In the genomic region with DNA sequence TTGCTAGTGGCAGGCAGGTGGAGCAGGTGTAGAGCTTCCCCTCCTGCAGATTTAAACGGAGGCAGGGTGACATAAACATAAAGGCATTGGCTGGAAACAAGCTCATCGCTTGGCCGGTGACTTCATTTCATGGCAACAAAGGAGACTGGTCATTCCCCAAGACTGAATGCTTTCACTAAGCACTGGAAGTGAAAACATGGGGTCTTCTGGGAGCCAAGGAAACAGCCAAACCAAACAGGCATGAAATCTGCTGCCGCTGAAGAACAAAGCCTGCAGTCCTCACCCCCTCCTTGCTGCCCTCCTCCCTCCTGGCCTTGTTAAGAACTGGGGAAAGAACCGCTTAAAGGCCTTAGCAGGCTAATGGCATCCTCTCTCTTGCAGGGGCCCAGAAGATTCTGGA, we compare ENCODE assay signal across 17 mouse cellular contexts. TPM values are rescaled to one million over a fixed set of nuclear protein-coding genes. Genes with fewer than 3 reads are reported as not detected.
DNase-seq lines count a peak whose midpoint lies in the region; ATAC-seq and TF ChIP-seq lines count a peak whose summit lies in the region.
"Had no signal": no experiment of that assay in that cellular context is flagged by ENCODE, and none has a peak within 500 bp of the region (broad histone marks: within the 10 kb centered on the region; RNA-seq: fewer than 3 reads in every experiment).

No protein-coding gene starts in this region.

- peak; percentile 89 for DNase-seq in brain, embryonic 14.5 days (ENCODE audit: low read depth)
- peak; percentile 61 for DNase-seq in hindbrain, embryonic 14.5 days (ENCODE audit: low spot score)
- DNase-seq in heart, adult 9 months (ENCODE audit: low spot score in 2 of 2) = no peak
- no peak for DNase-seq in adrenal gland, postnatal 36 days
- DNase-seq: adrenal gland, postnatal 25 days; B cell, adult 2 months had no signal

- TF ChIP-seq POLR2A in brain, embryonic 14.5 days (IDR thresholded peaks at IDR 0.05; ENCODE audit: borderline replicate concordance, extremely low read depth, insufficient read depth, insufficient read length, poor library complexity, severe bottlenecking) = no peak

- no peaks in the 10 kb centered on the region for H3K36me3 ChIP-seq in forebrain, embryonic 12.5 days (replicated peaks)
- H3K36me3 ChIP-seq in hindbrain, embryonic 14.5 days (replicated peaks; ENCODE audit: control insufficient read depth, insufficient read depth) = no peaks in the 10 kb centered on the region
- H3K36me3 ChIP-seq in midbrain, embryonic 15.5 days (replicated peaks) = no peaks in the 10 kb centered on the region
- no peaks in the 10 kb centered on the region for H3K36me3 ChIP-seq in intestine, embryonic 15.5 days

- H3K4me1 ChIP-seq in forebrain, embryonic 12.5 days = peaks cover 19% of the 10 kb centered on the region
- peaks cover 12% of the 10 kb centered on the region for H3K4me1 ChIP-seq in hindbrain, embryonic 14.5 days (replicated peaks; ENCODE audit: control insufficient read depth, insufficient read depth, low read length)
- peaks cover 10% of the 10 kb centered on the region; the same call in 1 of the 2 replicates for H3K4me1 ChIP-seq in midbrain, embryonic 15.5 days
- H3K4me1 ChIP-seq in intestine, embryonic 15.5 days (replicated peaks) = no peaks in the 10 kb centered on the region

- no peak overlapping the region for H3K27ac ChIP-seq in forebrain, embryonic 12.5 days
- H3K27ac ChIP-seq in hindbrain, embryonic 14.5 days = no peak overlapping the region
- H3K27ac ChIP-seq in midbrain, embryonic 15.5 days = no peak overlapping the region
- no peak overlapping the region for H3K27ac ChIP-seq in intestine, embryonic 15.5 days

- no peak overlapping the region for H3K4me2 ChIP-seq in forebrain, embryonic 12.5 days
- no peak overlapping the region for H3K4me2 ChIP-seq in hindbrain, embryonic 14.5 days (replicated peaks)
- H3K4me2 ChIP-seq in midbrain, embryonic 15.5 days = no peak overlapping the region
- H3K4me2 ChIP-seq in intestine, embryonic 15.5 days (replicated peaks) = no peak overlapping the region
- H3K4me2 ChIP-seq: heart, embryonic 11.5 days; liver, embryonic 11.5 days had no signal

- ATAC-seq in forebrain, embryonic 12.5 days (ENCODE audit: low FRiP score) = peak; percentile 39; the same call in 1 of the 2 replicates
- peak; percentile 70 for ATAC-seq in hindbrain, embryonic 14.5 days (ENCODE audit: low FRiP score)
- peak; percentile 65 for ATAC-seq in midbrain, embryonic 15.5 days (replicated peaks)
- no peak for ATAC-seq in granulocyte monocyte progenitor cell, adult 5-6 weeks (replicated peaks; ENCODE audit: poor library complexity, severe bottlenecking)
- ATAC-seq in intestine, embryonic 15.5 days = no peak

- TF ChIP-seq CTCF in brain, embryonic 14.5 days (IDR thresholded peaks at IDR 0.05; ENCODE audit: borderline replicate concordance, extremely low read depth, insufficient read depth, insufficient read length) = no peak

- no peak overlapping the region for H3K4me3 ChIP-seq in forebrain, embryonic 12.5 days (replicated peaks)
- H3K4me3 ChIP-seq in hindbrain, embryonic 14.5 days (replicated peaks; ENCODE audit: low read length) = no peak overlapping the region
- no peak overlapping the region for H3K4me3 ChIP-seq in midbrain, embryonic 15.5 days
- H3K4me3 ChIP-seq in intestine, embryonic 15.5 days (replicated peaks) = no peak overlapping the region
- H3K4me3 ChIP-seq: erythroblast, embryonic 14.5 days; megakaryocyte, embryonic 14.5 days had no signal

- no peak overlapping the region for H3K9ac ChIP-seq in forebrain, embryonic 12.5 days
- no peak overlapping the region for H3K9ac ChIP-seq in hindbrain, embryonic 14.5 days
- H3K9ac ChIP-seq in midbrain, embryonic 15.5 days = no peak overlapping the region
- no peak overlapping the region for H3K9ac ChIP-seq in intestine, embryonic 15.5 days

- no peaks in the 10 kb centered on the region for H3K9me3 ChIP-seq in forebrain, embryonic 12.5 days
- H3K9me3 ChIP-seq in hindbrain, embryonic 14.5 days (ENCODE audit: control insufficient read depth, low read length) = no peaks in the 10 kb centered on the region
- no peaks in the 10 kb centered on the region for H3K9me3 ChIP-seq in midbrain, embryonic 15.5 days
- no peaks in the 10 kb centered on the region for H3K9me3 ChIP-seq in intestine, embryonic 15.5 days
- H3K9me3 ChIP-seq: megakaryocyte, embryonic 14.5 days had no signal

- 10% methylated on average over 5 of the region's 5 CpGs for WGBS in forebrain, embryonic 12.5 days
- 6% methylated on average over 5 of the region's 5 CpGs for WGBS in hindbrain, embryonic 14.5 days
- 11% methylated on average over 5 of the region's 5 CpGs for WGBS in midbrain, embryonic 15.5 days
- WGBS in intestine, embryonic 15.5 days = 60% methylated on average over 5 of the region's 5 CpGs

- peaks cover 9% of the 10 kb centered on the region for H3K27me3 ChIP-seq in forebrain, embryonic 12.5 days
- no peaks in the 10 kb centered on the region; the same call in 1 of the 2 replicates for H3K27me3 ChIP-seq in hindbrain, embryonic 14.5 days (ENCODE audit: control insufficient read depth, insufficient read depth, low read length)
- H3K27me3 ChIP-seq in midbrain, embryonic 15.5 days (replicated peaks) = no peaks in the 10 kb centered on the region
- H3K27me3 ChIP-seq in intestine, embryonic 15.5 days (replicated peaks) = no peaks in the 10 kb centered on the region

RNA-seq across cellular contexts. Expression of gene Cdhr3, which starts 6.5 kb away (rescaled TPM):
- 0.29 and 0.36 TPM in 2 replicates for polyA plus RNA-seq in brain, embryonic 14.5 days (2012; rRNA removed)
- 0.13 and 0.18 TPM in 2 replicates for polyA plus RNA-seq in forebrain, embryonic 12.5 days (2016; fragmentation: Nextera tagmentation; extraction: Ambion mirVana)
- 0.32 and 0.61 TPM in 2 replicates for polyA plus RNA-seq in hindbrain, embryonic 14.5 days (2014; fragmentation: Nextera tagmentation; extraction: Ambion mirVana)
- 0.19 and 0.32 TPM in 2 replicates for polyA plus RNA-seq in midbrain, embryonic 15.5 days (2015; fragmentation: Nextera tagmentation; extraction: Ambion mirVana)
- total RNA-seq in granulocyte monocyte progenitor cell, adult 5-6 weeks (2014; fragmentation: Nextera tagmentation) = not detected in 2 replicates
- total RNA-seq in granulocyte monocyte progenitor cell, adult 5-6 weeks (2017) = not detected in 2 replicates
- not detected in 2 replicates for polyA plus RNA-seq in intestine, embryonic 15.5 days (2015; fragmentation: Nextera tagmentation; extraction: Ambion mirVana)
- total RNA-seq in adrenal gland, postnatal 36 days (2021) = under 1 TPM in 1 of 2 experiments, not detected in 1; 0.10 TPM
- total RNA-seq: adrenal gland, postnatal 25 days; common myeloid progenitor, adult 5-6 weeks; hematopoietic stem cell, adult 5-6 weeks had no signal
- polyA plus RNA-seq: erythroblast, embryonic 14.5 days; heart, embryonic 11.5 days; kidney, embryonic 14.5 days; liver, embryonic 11.5 days had no signal

Comparison
In these comparisons a context has a peak if more than half of its experiments do, and no peak if none do; other contexts are left out.
1. DNase-seq: peak in brain, embryonic 14.5 days (single experiment) and hindbrain, embryonic 14.5 days (single experiment); none in heart, adult 9 months (0 of 2) and adrenal gland, postnatal 36 days (0 of 2).
2. ATAC-seq: peak in forebrain, embryonic 12.5 days (single experiment), hindbrain, embryonic 14.5 days (single experiment) and midbrain, embryonic 15.5 days (single experiment); none in granulocyte monocyte progenitor cell, adult 5-6 weeks (single experiment) and intestine, embryonic 15.5 days (single experiment).